15 mouse cellular contexts compared by ENCODE assay signal in the genomic region with DNA sequence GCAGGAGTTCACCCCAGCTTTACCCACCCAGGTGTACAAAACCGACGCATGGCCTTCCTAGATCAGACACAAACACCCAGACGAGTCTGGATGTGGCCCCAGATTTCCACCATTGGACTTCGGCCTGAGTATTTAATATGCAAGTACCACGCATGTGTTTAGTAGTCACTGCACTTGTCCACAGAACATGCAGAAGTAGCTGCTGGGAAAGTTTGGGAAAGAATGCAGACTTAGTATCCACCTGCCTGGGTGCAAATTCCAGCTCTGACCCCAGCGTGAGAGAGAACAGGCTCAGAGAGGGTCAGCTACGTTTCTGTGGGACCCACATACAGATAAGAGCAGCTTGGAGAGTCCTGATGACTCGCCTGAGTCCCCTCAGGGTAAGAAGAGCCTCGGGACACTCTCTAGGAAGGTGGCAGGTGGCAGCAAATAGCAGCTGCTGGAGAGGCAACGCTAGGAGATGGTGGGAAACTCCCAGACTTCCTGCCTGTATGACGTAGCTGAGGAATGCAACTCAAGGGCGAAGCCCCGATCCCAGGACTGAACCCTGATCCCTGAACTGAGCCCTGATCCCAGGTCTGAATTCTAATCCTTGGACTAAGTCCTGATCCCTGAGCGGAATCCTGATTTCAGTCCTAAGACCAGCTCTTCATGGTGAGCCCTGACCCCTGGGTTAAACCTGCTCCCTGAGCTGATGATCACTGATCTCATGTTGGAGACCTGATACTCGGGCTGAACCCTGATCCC. TPM values are rescaled to one million over a fixed set of nuclear protein-coding genes. Genes with fewer than 3 reads are reported as not detected.
A peak's percentile ranks its signal among the peaks of the same experiment; 100 is the strongest.
DNase-seq lines count a peak whose midpoint lies in the region; ATAC-seq and TF ChIP-seq lines count a peak whose summit lies in the region.
"Had no signal": no experiment of that assay in that cellular context is flagged by ENCODE, and none has a peak within 500 bp of the region (broad histone marks: within the 10 kb centered on the region; RNA-seq: fewer than 3 reads in every experiment).

No protein-coding gene starts in this region.

- H3K4me3 ChIP-seq in heart, postnatal 0 days (ENCODE audit: low read depth, low read length), result no peak overlapping the region
- no peak overlapping the region for H3K4me3 ChIP-seq in midbrain, embryonic 11.5 days (ENCODE audit: low read depth, low read length)
- no peak overlapping the region for H3K4me3 ChIP-seq in midbrain, embryonic 13.5 days (replicated peaks)
- no peak overlapping the region for H3K4me3 ChIP-seq in intestine, postnatal 0 days (ENCODE audit: low read depth, low read length)
- H3K4me3 ChIP-seq in small intestine, adult 2 months (ENCODE audit: low read depth, low read length), result no peak overlapping the region
- H3K4me3 ChIP-seq: forebrain, embryonic 13.5 days had no signal

- TF ChIP-seq POLR2A in small intestine, adult 2 months (IDR thresholded peaks at IDR 0.05; ENCODE audit: low read depth, low read length), result no peak

- H3K27me3 ChIP-seq in heart, postnatal 0 days (ENCODE audit: control insufficient read depth, insufficient read depth, low read length), result no peaks in the 10 kb centered on the region
- no peaks in the 10 kb centered on the region for H3K27me3 ChIP-seq in midbrain, embryonic 11.5 days (ENCODE audit: control insufficient read depth, insufficient read depth, low read length)
- H3K27me3 ChIP-seq in midbrain, embryonic 13.5 days, result no peaks in the 10 kb centered on the region
- H3K27me3 ChIP-seq in intestine, postnatal 0 days (replicated peaks; ENCODE audit: control insufficient read depth, insufficient read depth, low read length), result no peaks in the 10 kb centered on the region
- H3K27me3 ChIP-seq in small intestine, adult 2 months (ENCODE audit: control insufficient read depth, insufficient read depth, low read length), result no peaks in the 10 kb centered on the region
- H3K27me3 ChIP-seq: CH12.LX; forebrain, embryonic 13.5 days had no signal

- H3K36me3 ChIP-seq in heart, postnatal 0 days (replicated peaks; ENCODE audit: control insufficient read depth, insufficient read depth, low read length), result no peaks in the 10 kb centered on the region
- H3K36me3 ChIP-seq in midbrain, embryonic 11.5 days (ENCODE audit: control insufficient read depth, insufficient read depth, low read length), result no peaks in the 10 kb centered on the region
- H3K36me3 ChIP-seq in midbrain, embryonic 13.5 days, result no peaks in the 10 kb centered on the region
- H3K36me3 ChIP-seq in intestine, postnatal 0 days (ENCODE audit: control insufficient read depth, insufficient read depth), result no peaks in the 10 kb centered on the region
- no peaks in the 10 kb centered on the region for H3K36me3 ChIP-seq in small intestine, adult 2 months (ENCODE audit: control insufficient read depth, insufficient read depth, low read length)

- no peak for TF ChIP-seq CTCF in heart, postnatal 0 days (IDR thresholded peaks at IDR 0.05; ENCODE audit: low read depth)
- peak; percentile 28 for TF ChIP-seq CTCF in intestine, postnatal 0 days (IDR thresholded peaks at IDR 0.05; ENCODE audit: low read depth)
- no peak for TF ChIP-seq CTCF in small intestine, adult 2 months (IDR thresholded peaks at IDR 0.05; ENCODE audit: extremely low read depth, insufficient read length, insufficient replicate concordance, low read depth, low read length)

- no peak overlapping the region; the same call in 1 of the 2 replicates for H3K9ac ChIP-seq in heart, postnatal 0 days (replicated peaks; ENCODE audit: low read depth, low read length)
- no peak overlapping the region for H3K9ac ChIP-seq in midbrain, embryonic 11.5 days (ENCODE audit: low read length)
- no peak overlapping the region for H3K9ac ChIP-seq in midbrain, embryonic 13.5 days (replicated peaks)
- H3K9ac ChIP-seq in intestine, postnatal 0 days (ENCODE audit: low read depth, low read length), result no peak overlapping the region
- H3K9ac ChIP-seq: forebrain, embryonic 13.5 days had no signal

- no peak overlapping the region for H3K4me2 ChIP-seq in heart, postnatal 0 days (ENCODE audit: low read depth, low read length)
- H3K4me2 ChIP-seq in midbrain, embryonic 11.5 days, result no peak overlapping the region
- H3K4me2 ChIP-seq in midbrain, embryonic 13.5 days (replicated peaks), result no peak overlapping the region
- 0 out of 2 replicates have a peak overlapping the region, but pooled peaks have one; percentile 0 for H3K4me2 ChIP-seq in intestine, postnatal 0 days (replicated peaks; ENCODE audit: low read depth)
- H3K4me2 ChIP-seq: forebrain, embryonic 13.5 days had no signal

- ATAC-seq in heart, postnatal 0 days (ENCODE audit: insufficient read depth, low read depth), result 0 out of 2 replicates have a peak, but pooled peaks have one; percentile 3
- ATAC-seq in midbrain, embryonic 11.5 days (ENCODE audit: low FRiP score), result no peak
- ATAC-seq in midbrain, embryonic 13.5 days, result no peak
- ATAC-seq in intestine, postnatal 0 days, result peak; percentile 50
- no peak for ATAC-seq in erythroblast, adult 5-6 weeks (replicated peaks; ENCODE audit: low FRiP score, poor library complexity, severe bottlenecking)
- ATAC-seq: forebrain, embryonic 13.5 days had no signal

- H3K4me1 ChIP-seq in heart, postnatal 0 days (ENCODE audit: control insufficient read depth, insufficient read depth), result no peaks in the 10 kb centered on the region
- H3K4me1 ChIP-seq in midbrain, embryonic 11.5 days (ENCODE audit: control insufficient read depth, insufficient read depth, low read length), result no peaks in the 10 kb centered on the region
- H3K4me1 ChIP-seq in midbrain, embryonic 13.5 days (replicated peaks), result no peaks in the 10 kb centered on the region
- H3K4me1 ChIP-seq in intestine, postnatal 0 days (replicated peaks; ENCODE audit: control insufficient read depth, insufficient read depth, low read length), result peaks cover 10% of the 10 kb centered on the region; the same call in 1 of the 2 replicates
- peaks cover 43% of the 10 kb centered on the region for H3K4me1 ChIP-seq in small intestine, adult 2 months (ENCODE audit: control insufficient read depth, insufficient read depth, insufficient read length, low read length)
- H3K4me1 ChIP-seq: forebrain, embryonic 13.5 days had no signal

- no peaks in the 10 kb centered on the region for H3K9me3 ChIP-seq in heart, postnatal 0 days (replicated peaks; ENCODE audit: control insufficient read depth, low read length)
- H3K9me3 ChIP-seq in midbrain, embryonic 11.5 days (ENCODE audit: control insufficient read depth, low read length), result no peaks in the 10 kb centered on the region
- no peaks in the 10 kb centered on the region for H3K9me3 ChIP-seq in midbrain, embryonic 13.5 days
- no peaks in the 10 kb centered on the region for H3K9me3 ChIP-seq in intestine, postnatal 0 days (ENCODE audit: control insufficient read depth)

- no peak for TF ChIP-seq EP300 in heart, postnatal 0 days (IDR thresholded peaks at IDR 0.05; ENCODE audit: low read depth)

- no peak for DNase-seq in heart, postnatal 0 days (ENCODE audit: low spot score)
- DNase-seq in heart, postnatal 4 days, result no peak
- peak; percentile 67 for DNase-seq in midbrain, embryonic 11.5 days (ENCODE audit: low spot score, missing footprints)
- DNase-seq in right cerebral cortex, postnatal 36 days (ENCODE audit: low spot score in 2 of 2), result no peak
- DNase-seq: gastrocnemius, postnatal 14 days; thymus, adult 2 months had no signal

- 47% methylated on average over 15 of the region's 15 CpGs for WGBS in heart, postnatal 0 days
- WGBS in midbrain, embryonic 11.5 days, result 68% methylated on average over 15 of the region's 15 CpGs
- WGBS in midbrain, embryonic 13.5 days, result 71% methylated on average over 15 of the region's 15 CpGs
- 24% methylated on average over 15 of the region's 15 CpGs for WGBS in intestine, postnatal 0 days
- 26% methylated on average over 15 of the region's 15 CpGs for WGBS in small intestine, adult 2 months

- H3K27ac ChIP-seq in heart, postnatal 0 days (ENCODE audit: low read depth), result no peak overlapping the region
- H3K27ac ChIP-seq in midbrain, embryonic 11.5 days (ENCODE audit: low read depth, low read length), result no peak overlapping the region
- H3K27ac ChIP-seq in midbrain, embryonic 13.5 days, result no peak overlapping the region
- peak overlapping the region; percentile 69 for H3K27ac ChIP-seq in intestine, postnatal 0 days (ENCODE audit: low read depth, low read length)
- peak overlapping the region; percentile 80 for H3K27ac ChIP-seq in small intestine, adult 2 months (ENCODE audit: insufficient read depth, low read depth, low read length)
- H3K27ac ChIP-seq: forebrain, embryonic 13.5 days had no signal

RNA-seq across cellular contexts. Expression of gene Gstp3, which starts 3.2 kb away (rescaled TPM):
- total RNA-seq in heart, postnatal 0 days (2014; rRNA removed; ENCODE audit: low replicate concordance), result not detected in 2 replicates
- polyA plus RNA-seq in heart, postnatal 0 days (2015; fragmentation: Nextera tagmentation; extraction: Ambion mirVana), result not detected in 2 replicates
- not detected for total RNA-seq in heart, postnatal 4 days (2021)
- not detected in 2 replicates for polyA plus RNA-seq in midbrain, embryonic 11.5 days (2014; fragmentation: Nextera tagmentation; extraction: Ambion mirVana)
- not detected in 2 replicates for polyA plus RNA-seq in midbrain, embryonic 13.5 days (2015; fragmentation: Nextera tagmentation; extraction: Ambion mirVana)
- polyA plus RNA-seq in intestine, postnatal 0 days (2015; fragmentation: Nextera tagmentation; extraction: Ambion mirVana), result 68.7 and 72.6 TPM in 2 replicates
- polyA plus RNA-seq in small intestine, adult 2 months (2012; rRNA removed), result 11.8 and 15.0 TPM in 2 replicates
- total RNA-seq in erythroblast, adult 5-6 weeks (2015; ENCODE audit: low replicate concordance), result 4.2 and 30.2 TPM in 2 replicates
- total RNA-seq in erythroblast, adult 5-6 weeks (2017; ENCODE audit: low replicate concordance), result 8.4 and 11.1 TPM in 2 replicates
- total RNA-seq: gastrocnemius, postnatal 14 days had no signal
- polyA plus RNA-seq: forebrain, embryonic 13.5 days; hindbrain, embryonic 11.5 days had no signal

RNA-seq across cellular contexts. Expression of gene Gstp2, which starts 10.3 kb away (rescaled TPM):
- total RNA-seq in heart, postnatal 0 days (2014; rRNA removed; ENCODE audit: low replicate concordance), result 4.5 and 9.7 TPM in 2 replicates
- 17.0 and 22.7 TPM in 2 replicates for polyA plus RNA-seq in heart, postnatal 0 days (2015; fragmentation: Nextera tagmentation; extraction: Ambion mirVana)
- 10 to 100 TPM; 69.7 to 73.5 TPM for total RNA-seq in heart, postnatal 4 days (2021)
- polyA plus RNA-seq in midbrain, embryonic 11.5 days (2014; fragmentation: Nextera tagmentation; extraction: Ambion mirVana), result 1.1 and 3.8 TPM in 2 replicates
- 1.3 and 3.9 TPM in 2 replicates for polyA plus RNA-seq in midbrain, embryonic 13.5 days (2015; fragmentation: Nextera tagmentation; extraction: Ambion mirVana)
- polyA plus RNA-seq in intestine, postnatal 0 days (2015; fragmentation: Nextera tagmentation; extraction: Ambion mirVana), result 151 and 182 TPM in 2 replicates
- 231 and 289 TPM in 2 replicates for polyA plus RNA-seq in small intestine, adult 2 months (2012; rRNA removed)
- not detected in 2 replicates for total RNA-seq in erythroblast, adult 5-6 weeks (2015; ENCODE audit: low replicate concordance)
- total RNA-seq in erythroblast, adult 5-6 weeks (2017; ENCODE audit: low replicate concordance), result 1.4 and 2.1 TPM in 2 replicates

RNA-seq across cellular contexts. Expression of gene Gstp1, which starts 18.3 kb away (rescaled TPM):
- total RNA-seq in heart, postnatal 0 days (2014; rRNA removed; ENCODE audit: low replicate concordance), result 266 and 311 TPM in 2 replicates
- 440 and 449 TPM in 2 replicates for polyA plus RNA-seq in heart, postnatal 0 days (2015; fragmentation: Nextera tagmentation; extraction: Ambion mirVana)
- 100 to 1,000 TPM; 219 to 261 TPM for total RNA-seq in heart, postnatal 4 days (2021)
- 337 and 342 TPM in 2 replicates for polyA plus RNA-seq in midbrain, embryonic 11.5 days (2014; fragmentation: Nextera tagmentation; extraction: Ambion mirVana)
- 372 and 375 TPM in 2 replicates for polyA plus RNA-seq in midbrain, embryonic 13.5 days (2015; fragmentation: Nextera tagmentation; extraction: Ambion mirVana)
- 746 and 756 TPM in 2 replicates for polyA plus RNA-seq in intestine, postnatal 0 days (2015; fragmentation: Nextera tagmentation; extraction: Ambion mirVana)
- polyA plus RNA-seq in small intestine, adult 2 months (2012; rRNA removed), result 798 and 1,214 TPM in 2 replicates
- 79.2 and 134 TPM in 2 replicates for total RNA-seq in erythroblast, adult 5-6 weeks (2015; ENCODE audit: low replicate concordance)
- 15.5 and 40.6 TPM in 2 replicates for total RNA-seq in erythroblast, adult 5-6 weeks (2017; ENCODE audit: low replicate concordance)

RNA-seq across cellular contexts. Expression of gene Cabp2, which starts 25.3 kb away (rescaled TPM):
- not detected in 2 replicates for total RNA-seq in heart, postnatal 0 days (2014; rRNA removed; ENCODE audit: low replicate concordance)
- not detected in 2 replicates for polyA plus RNA-seq in heart, postnatal 0 days (2015; fragmentation: Nextera tagmentation; extraction: Ambion mirVana)
- not detected for total RNA-seq in heart, postnatal 4 days (2021)
- polyA plus RNA-seq in midbrain, embryonic 11.5 days (2014; fragmentation: Nextera tagmentation; extraction: Ambion mirVana), result not detected in 2 replicates
- not detected in 2 replicates for polyA plus RNA-seq in midbrain, embryonic 13.5 days (2015; fragmentation: Nextera tagmentation; extraction: Ambion mirVana)
- not detected in 2 replicates for polyA plus RNA-seq in intestine, postnatal 0 days (2015; fragmentation: Nextera tagmentation; extraction: Ambion mirVana)
- 24.8 TPM in 1 of 2 replicates, not detected in the other for polyA plus RNA-seq in small intestine, adult 2 months (2012; rRNA removed)
- total RNA-seq in erythroblast, adult 5-6 weeks (2015; ENCODE audit: low replicate concordance), result not detected in 2 replicates
- total RNA-seq in erythroblast, adult 5-6 weeks (2017; ENCODE audit: low replicate concordance), result not detected in 2 replicates
- total RNA-seq: CH12.LX; gastrocnemius, postnatal 14 days; megakaryocyte, adult 5-6 weeks had no signal
- polyA plus RNA-seq: forebrain, embryonic 13.5 days; hindbrain, embryonic 11.5 days; limb, embryonic 14.5 days had no signal

RNA-seq across cellular contexts. Expression of gene Cdk2ap2, which starts 40.9 kb away (rescaled TPM):
- total RNA-seq in heart, postnatal 0 days (2014; rRNA removed; ENCODE audit: low replicate concordance), result 63.2 and 67.3 TPM in 2 replicates
- 46.8 and 59.6 TPM in 2 replicates for polyA plus RNA-seq in heart, postnatal 0 days (2015; fragmentation: Nextera tagmentation; extraction: Ambion mirVana)
- total RNA-seq in heart, postnatal 4 days (2021), result 10 to 100 TPM; 22.4 to 23.6 TPM
- polyA plus RNA-seq in midbrain, embryonic 11.5 days (2014; fragmentation: Nextera tagmentation; extraction: Ambion mirVana), result 60.8 and 73.5 TPM in 2 replicates
- 78.7 and 82.1 TPM in 2 replicates for polyA plus RNA-seq in midbrain, embryonic 13.5 days (2015; fragmentation: Nextera tagmentation; extraction: Ambion mirVana)
- polyA plus RNA-seq in intestine, postnatal 0 days (2015; fragmentation: Nextera tagmentation; extraction: Ambion mirVana), result 97.1 and 108 TPM in 2 replicates
- 186 and 366 TPM in 2 replicates for polyA plus RNA-seq in small intestine, adult 2 months (2012; rRNA removed)
- 51.9 and 92.4 TPM in 2 replicates for total RNA-seq in erythroblast, adult 5-6 weeks (2015; ENCODE audit: low replicate concordance)
- 11.8 and 18.7 TPM in 2 replicates for total RNA-seq in erythroblast, adult 5-6 weeks (2017; ENCODE audit: low replicate concordance)

Comparison
In these comparisons a context has a peak if more than half of its experiments do, and no peak if none do; other contexts are left out.
1. ATAC-seq: peak in heart, postnatal 0 days (single experiment) and intestine, postnatal 0 days (single experiment); none in midbrain, embryonic 11.5 days (single experiment), midbrain, embryonic 13.5 days (single experiment) and erythroblast, adult 5-6 weeks (single experiment).
2. H3K27ac ChIP-seq: peak in intestine, postnatal 0 days (single experiment) and small intestine, adult 2 months (single experiment); none in heart, postnatal 0 days (single experiment), midbrain, embryonic 11.5 days (single experiment) and midbrain, embryonic 13.5 days (single experiment).
3. RNA of gene Gstp3, which starts 3.2 kb away (polyA plus RNA-seq): 68.7 to 72.6 TPM in intestine, postnatal 0 days and 11.8 to 15.0 TPM in small intestine, adult 2 months; not detected in heart, postnatal 0 days, not detected in midbrain, embryonic 11.5 days and not detected in midbrain, embryonic 13.5 days; every median in the first group is over 10 times any median in the second.